ENCODE assay signal across 10 mouse cellular contexts in genomic region chr3:69701905-69702304, GRCm38 (mm10). TPM values are rescaled to one million over a fixed set of nuclear protein-coding genes. Genes with fewer than 3 reads are reported as not detected.
DNase-seq lines count a peak whose midpoint lies in the region; ATAC-seq and TF ChIP-seq lines count a peak whose summit lies in the region.
"Had no signal": no experiment of that assay in that cellular context is flagged by ENCODE, and none has a peak within 500 bp of the region (broad histone marks: within the 10 kb centered on the region; RNA-seq: fewer than 3 reads in every experiment).

No protein-coding gene starts in this region.

- no peaks in the 10 kb centered on the region for H3K36me3 ChIP-seq in lung, postnatal 0 days (ENCODE audit: insufficient read depth, low read length)
- no peaks in the 10 kb centered on the region for H3K36me3 ChIP-seq in stomach, postnatal 0 days (ENCODE audit: control insufficient read depth, insufficient read depth, low read length)
- H3K36me3 ChIP-seq: midbrain, embryonic 13.5 days had no signal

- H3K9me3 ChIP-seq in lung, postnatal 0 days (ENCODE audit: low read length): no peaks in the 10 kb centered on the region
- no peaks in the 10 kb centered on the region for H3K9me3 ChIP-seq in stomach, postnatal 0 days (ENCODE audit: control insufficient read depth, low read length)
- H3K9me3 ChIP-seq: midbrain, embryonic 13.5 days had no signal

- no peaks in the 10 kb centered on the region for H3K27me3 ChIP-seq in lung, postnatal 0 days (replicated peaks; ENCODE audit: insufficient read depth, low read length)
- H3K27me3 ChIP-seq in stomach, postnatal 0 days (ENCODE audit: control insufficient read depth, insufficient read depth, low read length): no peaks in the 10 kb centered on the region

- intact Hi-C loops in heart, postnatal 10 days (cut with DNase I): loop anchor here (2.0 to 5.0 kb wide), 4 partner anchors 103 to 465 kb away; partner anchors contain the start of gene B3galnt1
- intact Hi-C loops in heart, postnatal 25 days (cut with DNase I): loop anchor here (2.0 to 5.0 kb wide), 4 partner anchors 101 to 465 kb away; no protein-coding TSS in a partner anchor

- no peak overlapping the region for H3K27ac ChIP-seq in lung, postnatal 0 days (ENCODE audit: low read length)
- H3K27ac ChIP-seq in stomach, postnatal 0 days (replicated peaks): no peak overlapping the region
- H3K27ac ChIP-seq: midbrain, embryonic 13.5 days had no signal

- H3K4me1 ChIP-seq in lung, postnatal 0 days (ENCODE audit: insufficient read depth, low read depth, low read length): no peaks in the 10 kb centered on the region
- no peaks in the 10 kb centered on the region for H3K4me1 ChIP-seq in stomach, postnatal 0 days (replicated peaks; ENCODE audit: control insufficient read depth, insufficient read depth)
- H3K4me1 ChIP-seq: midbrain, embryonic 13.5 days had no signal

- ATAC-seq in lung, postnatal 0 days: no peak
- ATAC-seq in stomach, postnatal 0 days (ENCODE audit: low FRiP score, low TSS enrichment): no peak
- ATAC-seq in granulocyte monocyte progenitor cell, adult 5-6 weeks (replicated peaks; ENCODE audit: poor library complexity, severe bottlenecking): no peak
- ATAC-seq: midbrain, embryonic 13.5 days had no signal

- no peak overlapping the region for H3K4me3 ChIP-seq in lung, postnatal 0 days (ENCODE audit: low read depth, low read length)
- no peak overlapping the region for H3K4me3 ChIP-seq in stomach, postnatal 0 days (ENCODE audit: low read depth, low read length)
- H3K4me3 ChIP-seq: midbrain, embryonic 13.5 days had no signal

- TF ChIP-seq EP300 in lung, postnatal 0 days (IDR thresholded peaks at IDR 0.05): no peak
- no peak for TF ChIP-seq EP300 in stomach, postnatal 0 days (optimal IDR thresholded peaks at IDR 0.05)

- 27% methylated on average over 1 of the region's 1 CpGs for WGBS in lung, postnatal 0 days
- 34% methylated on average over 1 of the region's 1 CpGs for WGBS in stomach, postnatal 0 days

- no peak overlapping the region for H3K4me2 ChIP-seq in lung, postnatal 0 days (replicated peaks; ENCODE audit: low read depth, low read length)
- H3K4me2 ChIP-seq in stomach, postnatal 0 days (replicated peaks; ENCODE audit: low read depth): no peak overlapping the region
- H3K4me2 ChIP-seq: midbrain, embryonic 13.5 days had no signal

- peak; percentile 60 for TF ChIP-seq CTCF in lung, postnatal 0 days (IDR thresholded peaks at IDR 0.05)
- TF ChIP-seq CTCF in stomach, postnatal 0 days (IDR thresholded peaks at IDR 0.05; ENCODE audit: low read depth): peak; percentile 73

- peak; percentile 5 to 26 for DNase-seq in heart, postnatal 10 days
- DNase-seq in heart, postnatal 25 days (ENCODE audit: low spot score): no peak
- peak; percentile 31 for DNase-seq in lung, postnatal 0 days (ENCODE audit: low spot score)
- DNase-seq in lung, postnatal 14 days: no peak
- peak; percentile 61 for DNase-seq in adipocyte (ENCODE audit: low spot score)
- no peak for DNase-seq in stomach, postnatal 0 days (ENCODE audit: low spot score)
- DNase-seq in right cerebral cortex, postnatal 10 days (ENCODE audit: low spot score in 2 of 2): no peak
- DNase-seq: heart, postnatal 14 days had no signal

- no peak overlapping the region for H3K9ac ChIP-seq in lung, postnatal 0 days (replicated peaks; ENCODE audit: low read depth)
- no peak overlapping the region for H3K9ac ChIP-seq in stomach, postnatal 0 days (ENCODE audit: low read length)
- H3K9ac ChIP-seq: midbrain, embryonic 13.5 days had no signal

RNA-seq across cellular contexts. Expression of gene Nmd3, which starts 19.9 kb away (rescaled TPM):
- total RNA-seq in heart, postnatal 10 days (2021): 10 to 100 TPM; 54.4 to 55.8 TPM
- total RNA-seq in heart, postnatal 25 days (2021): 10 to 100 TPM; 33.7 to 34.9 TPM
- 69.4 and 70.9 TPM in 2 replicates for polyA plus RNA-seq in lung, postnatal 0 days (2015; fragmentation: Nextera tagmentation; extraction: Ambion mirVana)
- 97.8 and 106 TPM in 2 replicates for polyA plus RNA-seq in stomach, postnatal 0 days (2015; fragmentation: Nextera tagmentation; extraction: Ambion mirVana)
- 78.3 and 82.2 TPM in 2 replicates for total RNA-seq in granulocyte monocyte progenitor cell, adult 5-6 weeks (2014; fragmentation: Nextera tagmentation)
- total RNA-seq in granulocyte monocyte progenitor cell, adult 5-6 weeks (2017): 57.0 and 107 TPM in 2 replicates

Comparison
In these comparisons a context has a peak if more than half of its experiments do, and no peak if none do; other contexts are left out.
1. DNase-seq: peak in heart, postnatal 10 days (2 of 2), lung, postnatal 0 days (single experiment) and adipocyte (single experiment); none in heart, postnatal 25 days (single experiment), lung, postnatal 14 days (single experiment), stomach, postnatal 0 days (single experiment) and right cerebral cortex, postnatal 10 days (0 of 2).